Comparison of ENCODE assay signal across 25 mouse cellular contexts in the genomic region with DNA sequence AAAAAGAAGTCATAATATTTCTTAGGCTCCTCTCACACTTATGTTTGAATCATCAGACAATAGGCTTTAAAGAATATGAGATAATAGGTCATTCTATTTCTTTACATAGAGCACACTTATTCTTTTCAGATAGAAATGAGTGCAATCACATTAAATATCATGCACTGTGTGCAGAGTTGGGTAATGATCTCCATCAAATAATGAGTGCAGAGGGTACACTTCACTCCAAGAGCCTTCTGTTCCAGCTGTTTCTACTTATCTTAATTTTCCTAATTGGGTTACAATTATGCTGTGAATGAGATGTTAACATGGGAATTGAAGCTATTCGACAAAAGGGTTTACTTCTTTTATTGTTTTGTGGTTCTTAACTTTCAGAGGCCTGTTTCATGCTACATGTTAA.
DNase-seq lines count a peak whose midpoint lies in the region; ATAC-seq lines count a peak whose summit lies in the region.
"Had no signal": no experiment of that assay in that cellular context is flagged by ENCODE, and none has a peak within 500 bp of the region (broad histone marks: within the 10 kb centered on the region; RNA-seq: fewer than 3 reads in every experiment).

No protein-coding gene starts in this region.

- no peak overlapping the region for H3K4me2 ChIP-seq in forebrain, embryonic 14.5 days (ENCODE audit: low read length)
- H3K4me2 ChIP-seq in forebrain, embryonic 11.5 days (ENCODE audit: low read depth, low read length, severe bottlenecking) = no peak overlapping the region
- no peak overlapping the region for H3K4me2 ChIP-seq in hindbrain, embryonic 14.5 days (replicated peaks)
- no peak overlapping the region for H3K4me2 ChIP-seq in hindbrain, embryonic 16.5 days (ENCODE audit: low read length)
- H3K4me2 ChIP-seq: embryonic facial prominence, embryonic 13.5 days; heart, embryonic 13.5 days; hindbrain, embryonic 12.5 days had no signal

- H3K4me3 ChIP-seq in forebrain, embryonic 14.5 days (ENCODE audit: low read depth, low read length) = no peak overlapping the region
- H3K4me3 ChIP-seq in forebrain, embryonic 11.5 days (ENCODE audit: low read depth, low read length) = no peak overlapping the region
- H3K4me3 ChIP-seq in hindbrain, embryonic 14.5 days (replicated peaks; ENCODE audit: low read length) = no peak overlapping the region
- H3K4me3 ChIP-seq in hindbrain, embryonic 16.5 days (ENCODE audit: low read length) = no peak overlapping the region
- H3K4me3 ChIP-seq: embryonic facial prominence, embryonic 13.5 days; forebrain, embryonic 10.5 days; heart, adult 2 months; heart, embryonic 10.5 days; heart, embryonic 13.5 days; hindbrain, embryonic 12.5 days had no signal

- DNase-seq in forebrain, embryonic 14.5 days (ENCODE audit: low spot score) = peak; percentile 44
- DNase-seq in forebrain, embryonic 11.5 days (ENCODE audit: low spot score) = no peak
- DNase-seq in hindbrain, embryonic 14.5 days (ENCODE audit: low spot score) = no peak
- DNase-seq in retina, embryonic 14.5 days (ENCODE audit: low spot score) = peak; percentile 2
- DNase-seq in retina, postnatal 1 day = no peak
- no peak for DNase-seq in cerebellum, postnatal 10 days
- DNase-seq: adrenal gland, adult 2 months; adrenal gland, postnatal 14 days; cerebellum, adult 11-12 months; cerebellum, adult 8-10 months; cerebellum, postnatal 14 days; gastrocnemius, postnatal 10 days; gastrocnemius, postnatal 36 days; heart, adult 2 months; heart, postnatal 14 days; heart, postnatal 4 days; kidney, adult 2 months had no signal

- H3K9ac ChIP-seq in forebrain, embryonic 14.5 days (ENCODE audit: low read length) = no peak overlapping the region
- no peak overlapping the region for H3K9ac ChIP-seq in forebrain, embryonic 11.5 days (ENCODE audit: low read length)
- H3K9ac ChIP-seq in hindbrain, embryonic 14.5 days = no peak overlapping the region
- H3K9ac ChIP-seq in hindbrain, embryonic 16.5 days (ENCODE audit: low read depth, low read length) = no peak overlapping the region
- H3K9ac ChIP-seq: embryonic facial prominence, embryonic 13.5 days; heart, embryonic 13.5 days; hindbrain, embryonic 12.5 days had no signal

- no peak overlapping the region for H3K27ac ChIP-seq in forebrain, embryonic 14.5 days (ENCODE audit: low read depth, low read length)
- no peak overlapping the region for H3K27ac ChIP-seq in forebrain, embryonic 11.5 days (ENCODE audit: low read depth, low read length)
- H3K27ac ChIP-seq in hindbrain, embryonic 14.5 days = no peak overlapping the region
- no peak overlapping the region for H3K27ac ChIP-seq in hindbrain, embryonic 16.5 days (ENCODE audit: low read depth, low read length)
- H3K27ac ChIP-seq: embryonic facial prominence, embryonic 13.5 days; forebrain, embryonic 10.5 days; heart, adult 2 months; heart, embryonic 10.5 days; heart, embryonic 13.5 days; hindbrain, embryonic 12.5 days had no signal

- H3K27me3 ChIP-seq in forebrain, embryonic 14.5 days (replicated peaks; ENCODE audit: control insufficient read depth, insufficient read depth, low read length) = no peaks in the 10 kb centered on the region
- H3K27me3 ChIP-seq in forebrain, embryonic 11.5 days (ENCODE audit: control insufficient read depth, insufficient read depth, low read length) = no peaks in the 10 kb centered on the region
- H3K27me3 ChIP-seq in hindbrain, embryonic 14.5 days (ENCODE audit: control insufficient read depth, insufficient read depth, low read length) = no peaks in the 10 kb centered on the region
- no peaks in the 10 kb centered on the region for H3K27me3 ChIP-seq in hindbrain, embryonic 16.5 days (replicated peaks; ENCODE audit: control insufficient read depth, insufficient read depth, low read length)
- H3K27me3 ChIP-seq: embryonic facial prominence, embryonic 13.5 days; heart, embryonic 13.5 days; hindbrain, embryonic 12.5 days had no signal

- H3K36me3 ChIP-seq in forebrain, embryonic 14.5 days (ENCODE audit: control insufficient read depth, insufficient read depth, low read length) = no peaks in the 10 kb centered on the region
- no peaks in the 10 kb centered on the region for H3K36me3 ChIP-seq in forebrain, embryonic 11.5 days (ENCODE audit: control insufficient read depth, insufficient read depth, low read length)
- H3K36me3 ChIP-seq in hindbrain, embryonic 14.5 days (replicated peaks; ENCODE audit: control insufficient read depth, insufficient read depth) = no peaks in the 10 kb centered on the region
- H3K36me3 ChIP-seq in hindbrain, embryonic 16.5 days (ENCODE audit: control insufficient read depth, insufficient read depth, low read length) = no peaks in the 10 kb centered on the region
- H3K36me3 ChIP-seq: embryonic facial prominence, embryonic 13.5 days; forebrain, embryonic 10.5 days; heart, embryonic 10.5 days; heart, embryonic 13.5 days; hindbrain, embryonic 12.5 days had no signal

- H3K9me3 ChIP-seq in forebrain, embryonic 14.5 days (replicated peaks; ENCODE audit: control insufficient read depth, low read length) = no peaks in the 10 kb centered on the region
- H3K9me3 ChIP-seq in forebrain, embryonic 11.5 days (ENCODE audit: control insufficient read depth, low read length) = no peaks in the 10 kb centered on the region
- H3K9me3 ChIP-seq in hindbrain, embryonic 14.5 days (ENCODE audit: control insufficient read depth, low read length) = no peaks in the 10 kb centered on the region
- no peaks in the 10 kb centered on the region for H3K9me3 ChIP-seq in hindbrain, embryonic 16.5 days (ENCODE audit: control insufficient read depth, low read length)
- H3K9me3 ChIP-seq: embryonic facial prominence, embryonic 13.5 days; forebrain, embryonic 10.5 days; heart, embryonic 10.5 days; heart, embryonic 13.5 days; hindbrain, embryonic 12.5 days had no signal

- 53% methylated on average over 1 of the region's 1 CpGs for WGBS in forebrain, embryonic 14.5 days
- 78% methylated on average over 1 of the region's 1 CpGs for WGBS in forebrain, embryonic 11.5 days
- 58% methylated on average over 1 of the region's 1 CpGs for WGBS in hindbrain, embryonic 14.5 days
- 61% methylated on average over 1 of the region's 1 CpGs for WGBS in hindbrain, embryonic 16.5 days

- H3K4me1 ChIP-seq in forebrain, embryonic 14.5 days (ENCODE audit: control insufficient read depth, insufficient read depth, low read length) = no peaks in the 10 kb centered on the region
- H3K4me1 ChIP-seq in forebrain, embryonic 11.5 days (replicated peaks; ENCODE audit: control insufficient read depth, insufficient read depth, low read length) = no peaks in the 10 kb centered on the region
- H3K4me1 ChIP-seq in hindbrain, embryonic 14.5 days (replicated peaks; ENCODE audit: control insufficient read depth, insufficient read depth, low read length) = no peaks in the 10 kb centered on the region
- no peaks in the 10 kb centered on the region for H3K4me1 ChIP-seq in hindbrain, embryonic 16.5 days (ENCODE audit: control insufficient read depth, insufficient read depth, low read depth, low read length)
- H3K4me1 ChIP-seq: embryonic facial prominence, embryonic 13.5 days; forebrain, embryonic 10.5 days; heart, embryonic 10.5 days; heart, embryonic 13.5 days; hindbrain, embryonic 12.5 days had no signal

- peak; percentile 61 for ATAC-seq in forebrain, embryonic 14.5 days
- no peak for ATAC-seq in forebrain, embryonic 11.5 days (replicated peaks; ENCODE audit: low FRiP score)
- ATAC-seq in hindbrain, embryonic 14.5 days (ENCODE audit: low FRiP score) = peak; percentile 60; the same call in 1 of the 2 replicates
- ATAC-seq in hindbrain, embryonic 16.5 days = no peak
- ATAC-seq: CD4-positive, CD25-positive, alpha-beta regulatory T cell, adult 4 months; intestine, postnatal 0 days had no signal

Comparison
In these comparisons a context has a peak if more than half of its experiments do, and no peak if none do; other contexts are left out.
1. ATAC-seq: peak in forebrain, embryonic 14.5 days (single experiment) and hindbrain, embryonic 14.5 days (single experiment); none in forebrain, embryonic 11.5 days (single experiment) and hindbrain, embryonic 16.5 days (single experiment).
2. DNase-seq: peak in forebrain, embryonic 14.5 days (single experiment) and retina, embryonic 14.5 days (single experiment); none in forebrain, embryonic 11.5 days (single experiment), hindbrain, embryonic 14.5 days (single experiment), retina, postnatal 1 day (single experiment) and cerebellum, postnatal 10 days (0 of 2).